Mouse (Mus musculus) Muller cell, postnatal 12 days (primary cell): ENCODE data around the gene Ccdc160.

Source experiments
- DNase-seq: peaks from one replicate; pipeline ENCODE4 v3.0.0-alpha.2; 2015; ENCODE audit errors: inconsistent ontology term

Ccdc160 gene

DNA sequence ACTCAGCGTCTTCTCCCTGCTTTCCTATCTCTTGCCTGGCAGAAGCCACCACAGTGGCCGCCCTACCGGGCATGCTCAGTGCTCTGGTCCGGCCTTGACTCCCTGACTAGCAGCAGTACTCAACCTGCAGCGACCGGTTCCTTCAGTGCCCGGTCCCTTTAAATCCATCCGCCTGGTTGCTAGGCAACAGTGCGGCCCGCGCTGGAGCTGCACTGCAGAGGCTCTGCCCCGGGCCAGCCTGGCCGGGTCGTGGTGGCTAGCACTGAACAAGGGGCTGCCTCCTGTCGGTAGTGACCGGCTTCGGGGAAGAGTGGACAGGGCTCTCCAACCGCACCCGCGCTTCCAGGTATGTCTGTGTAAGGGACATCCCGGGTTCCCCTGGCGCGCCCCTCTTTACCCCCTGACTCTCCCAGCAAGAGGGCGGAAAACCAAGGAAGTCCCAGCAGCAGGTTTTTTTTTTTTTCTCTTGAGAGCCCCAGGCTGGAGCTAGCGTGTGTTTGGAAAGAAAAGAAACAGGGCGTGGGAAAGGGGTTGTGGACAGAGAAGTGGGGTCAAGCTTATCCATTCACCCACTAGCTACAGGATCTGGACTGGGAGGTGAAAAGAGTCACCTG is at the start of gene Ccdc160:
Gene Ccdc160, plus strand, starts transcription at position 221 of the 614 bp plus-strand sequence.
- DNase-seq: peak; percentile 75

DNA sequence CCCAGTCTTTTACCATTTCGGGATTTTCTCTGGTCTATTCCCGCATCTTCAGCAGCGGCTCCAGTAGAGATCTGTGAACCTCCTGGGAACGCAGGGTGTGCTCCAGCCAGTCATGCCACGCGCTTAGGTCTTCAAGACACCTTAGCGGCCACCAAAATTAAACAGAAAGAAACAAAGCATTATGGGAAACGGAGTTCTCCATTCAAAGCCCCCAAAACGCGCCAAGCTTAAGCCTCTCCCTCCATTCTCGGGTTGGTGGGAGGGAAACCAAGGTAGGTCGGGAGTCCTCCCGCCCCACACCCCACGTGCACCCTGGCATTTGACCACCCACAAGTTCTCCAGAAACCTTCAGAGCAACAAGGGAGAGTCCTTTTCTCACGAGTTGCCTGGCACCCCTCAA is 47.2 kb upstream of the Ccdc160 start:
- DNase-seq: no peak

DNA sequence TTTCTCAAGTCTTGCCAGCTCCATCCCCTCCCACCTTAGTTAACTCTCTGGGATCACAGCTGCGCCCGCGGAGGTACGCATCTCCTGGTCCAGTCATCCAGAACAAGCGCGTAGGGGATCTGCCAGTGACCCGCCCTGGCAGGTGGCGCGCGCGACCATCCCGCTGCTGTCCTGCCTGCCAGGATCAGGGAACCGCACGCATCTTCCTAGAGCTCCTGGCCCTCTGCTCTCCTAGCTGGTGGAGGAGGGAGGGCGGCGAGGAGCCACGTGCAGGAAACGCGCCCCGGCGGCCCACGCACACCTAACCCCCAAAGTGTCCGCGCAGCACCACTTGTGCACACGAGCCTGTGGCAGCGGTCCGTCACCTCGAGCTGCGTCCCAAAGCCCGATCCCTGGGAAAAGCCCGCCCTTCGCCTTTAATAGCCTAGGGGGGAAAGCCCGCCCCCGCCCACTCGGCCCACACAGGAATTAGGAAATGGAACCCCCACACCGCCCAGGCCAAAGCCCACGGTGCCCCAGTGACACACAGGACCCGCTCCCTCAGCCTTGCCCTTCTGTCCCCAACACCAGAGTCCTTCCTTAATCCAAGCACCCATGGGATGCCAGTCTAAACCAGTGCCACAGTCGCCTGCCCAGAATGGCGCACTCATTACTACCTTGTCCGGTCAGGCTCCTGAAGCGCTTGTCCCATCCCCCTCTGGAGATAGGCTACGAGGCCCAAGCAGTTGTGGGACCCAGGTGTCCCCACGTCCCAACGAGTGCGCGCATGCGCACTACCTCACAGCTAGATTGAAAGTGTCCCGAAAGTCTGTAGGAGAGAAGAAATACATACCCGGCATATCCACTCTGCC is 46.6 kb upstream of the Ccdc160 start:
- peak; percentile 9 for DNase-seq

DNA sequence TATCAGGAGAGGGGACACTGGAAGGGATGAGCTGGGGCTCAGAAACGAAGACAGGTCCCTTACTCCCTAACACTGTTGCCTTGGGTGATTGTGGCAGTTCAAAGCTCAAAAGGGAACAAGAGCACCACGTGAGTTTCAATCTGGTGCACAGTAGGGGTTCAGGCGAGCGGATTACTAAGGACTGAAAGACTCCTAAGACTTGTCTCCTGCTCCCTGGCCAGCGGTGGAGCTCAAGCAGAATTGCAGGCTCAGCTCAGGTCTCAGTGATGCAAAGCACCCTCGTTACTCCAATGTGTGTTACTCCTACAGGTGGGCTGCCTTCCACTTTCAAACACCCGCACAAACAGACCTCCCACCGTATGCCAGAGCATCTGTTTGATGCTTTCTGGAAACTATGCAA is 45.5 kb upstream of the Ccdc160 start:
- no peak for DNase-seq

DNA sequence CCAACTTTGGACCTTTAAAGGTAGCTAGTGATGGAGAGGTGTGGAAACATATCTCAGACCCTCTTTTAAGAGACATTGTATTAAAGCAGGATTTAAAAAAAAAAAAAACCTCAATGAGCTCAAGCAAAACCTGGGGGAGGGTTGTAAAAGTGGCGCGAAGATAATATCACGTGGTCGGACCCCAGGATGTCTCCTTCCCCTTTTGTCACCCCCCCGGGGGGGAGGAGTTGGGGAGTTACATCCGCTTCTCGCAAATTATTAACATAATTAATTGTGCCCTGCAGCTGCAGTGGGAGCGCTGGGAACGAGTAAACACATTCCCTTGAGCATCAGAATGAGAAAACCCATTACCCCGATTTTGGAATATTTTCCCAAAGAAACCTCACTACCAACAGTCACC is 45.1 kb upstream of the Ccdc160 start:
- DNase-seq: no peak

DNA sequence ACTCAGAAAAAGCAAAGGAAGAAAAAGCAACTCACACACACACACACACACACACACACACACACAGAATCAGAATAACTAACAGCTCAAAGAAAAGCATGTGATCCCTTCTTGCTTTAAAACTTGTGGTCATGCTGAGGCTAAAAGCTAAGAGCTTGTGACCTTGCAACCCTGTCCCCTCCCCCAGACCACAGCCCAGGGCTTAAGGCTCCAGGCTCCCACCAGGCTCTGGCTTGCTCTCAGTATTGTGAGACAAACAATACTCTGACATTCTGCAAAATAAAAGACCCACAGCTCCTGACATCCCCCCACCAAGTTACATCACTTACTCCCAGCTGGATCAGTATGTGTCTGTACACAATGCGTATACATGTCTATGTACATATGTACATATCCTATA is 44.2 kb upstream of the Ccdc160 start:
- no peak for DNase-seq

DNA sequence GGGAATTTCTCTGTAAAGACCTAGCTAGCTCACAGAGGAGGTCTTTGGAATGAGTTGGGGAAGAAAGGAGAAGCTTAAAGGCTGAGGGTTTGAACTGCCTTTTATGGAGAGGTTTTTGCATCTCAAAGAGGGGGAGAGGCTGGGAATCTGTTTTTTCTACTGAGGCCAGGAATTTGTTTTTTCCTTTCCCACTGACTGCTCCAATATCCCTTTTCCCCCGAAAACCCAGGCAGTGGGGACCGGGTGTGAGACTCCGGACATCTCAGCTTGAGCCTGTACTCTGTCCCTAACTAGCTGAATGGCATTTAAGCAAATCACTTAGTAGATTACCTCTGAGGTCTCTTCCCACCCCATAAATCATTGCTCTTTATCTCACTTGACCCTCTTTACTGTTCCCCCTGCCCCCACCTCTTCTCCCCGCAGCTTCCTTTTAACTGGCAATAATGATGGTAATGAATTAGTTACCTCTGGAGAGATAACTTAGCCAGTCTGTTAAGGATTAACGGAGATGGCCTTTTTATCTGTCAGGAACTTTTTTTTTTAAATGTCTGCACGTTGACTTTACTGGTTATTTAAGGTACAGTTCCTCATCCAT is 37.4 kb upstream of the Ccdc160 start:
- DNase-seq: no peak

DNA sequence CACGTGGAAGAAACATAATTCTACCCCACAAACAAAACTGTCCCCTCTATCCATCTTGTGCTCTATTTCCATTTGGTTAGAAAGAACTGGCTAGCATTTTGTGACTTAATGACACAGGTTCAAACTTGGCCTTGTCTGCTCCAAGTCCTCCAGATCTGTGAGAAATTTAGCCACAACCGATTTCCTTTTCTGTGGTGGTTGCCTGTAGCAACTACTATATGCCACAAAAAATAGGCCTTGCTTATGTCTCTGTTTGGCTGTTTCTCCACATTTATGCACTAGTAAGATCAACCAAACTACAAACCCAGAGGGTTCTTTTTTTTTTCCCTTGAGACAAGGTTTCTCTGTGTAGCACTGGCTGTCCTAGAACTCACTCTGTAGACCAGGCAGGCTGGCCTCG is 33.8 kb upstream of the Ccdc160 start:
- no peak for DNase-seq

DNA sequence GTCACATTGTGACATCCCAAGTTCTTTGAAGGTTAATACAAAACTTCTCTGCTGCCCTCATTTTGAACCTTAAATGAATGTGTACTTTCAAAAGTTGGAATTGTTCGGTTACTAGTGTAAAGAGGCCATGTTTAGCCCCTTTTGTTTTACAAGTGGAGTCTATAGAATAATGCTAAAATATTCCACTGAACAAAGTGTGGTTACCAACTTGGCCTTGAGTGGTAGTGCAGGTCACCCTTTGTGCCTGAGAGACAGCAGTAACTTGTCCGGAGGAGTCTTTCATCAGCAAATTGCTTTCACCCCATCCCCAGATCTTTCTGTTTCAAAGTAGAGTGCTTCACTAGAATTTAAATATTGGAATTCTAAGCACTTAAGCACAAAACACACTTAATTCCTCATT is 31.8 kb upstream of the Ccdc160 start:
- no peak for DNase-seq

DNA sequence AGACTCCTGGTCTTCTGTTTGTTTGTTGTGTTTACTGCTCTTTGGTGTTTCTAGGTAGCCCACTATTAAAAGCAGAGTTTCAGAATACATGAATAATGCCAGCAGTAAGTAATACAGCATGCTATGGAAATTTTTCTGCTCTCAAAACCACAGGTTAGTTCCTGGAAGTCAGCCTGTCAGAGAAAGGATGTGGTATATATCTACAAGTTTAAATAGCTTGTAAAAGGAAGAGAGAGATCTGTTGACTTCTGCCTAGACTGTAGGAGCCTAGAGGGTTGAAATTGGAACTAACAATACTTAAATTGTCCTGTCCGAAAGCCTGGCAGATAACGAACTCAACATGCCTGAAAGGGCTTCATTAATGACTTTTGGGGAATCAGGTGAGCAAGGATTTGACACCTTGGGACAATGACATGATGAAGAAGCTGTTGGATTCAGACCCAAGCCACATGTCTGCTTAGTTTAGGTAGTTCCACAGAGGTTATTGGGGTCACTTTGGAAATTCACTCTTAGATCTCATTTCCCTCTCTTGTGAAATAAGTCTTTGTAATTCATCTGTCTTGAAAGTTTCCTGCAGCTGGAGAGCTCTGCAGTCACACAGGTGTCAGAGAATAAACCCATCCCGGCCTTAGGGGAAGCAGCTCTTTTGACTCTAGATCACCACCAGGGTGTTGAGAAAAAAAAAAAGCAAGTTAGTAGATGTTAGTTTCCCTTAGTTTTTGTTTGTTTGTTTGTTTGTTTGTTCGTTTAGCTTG is 30.6 kb upstream of the Ccdc160 start:
- no peak for DNase-seq

DNA sequence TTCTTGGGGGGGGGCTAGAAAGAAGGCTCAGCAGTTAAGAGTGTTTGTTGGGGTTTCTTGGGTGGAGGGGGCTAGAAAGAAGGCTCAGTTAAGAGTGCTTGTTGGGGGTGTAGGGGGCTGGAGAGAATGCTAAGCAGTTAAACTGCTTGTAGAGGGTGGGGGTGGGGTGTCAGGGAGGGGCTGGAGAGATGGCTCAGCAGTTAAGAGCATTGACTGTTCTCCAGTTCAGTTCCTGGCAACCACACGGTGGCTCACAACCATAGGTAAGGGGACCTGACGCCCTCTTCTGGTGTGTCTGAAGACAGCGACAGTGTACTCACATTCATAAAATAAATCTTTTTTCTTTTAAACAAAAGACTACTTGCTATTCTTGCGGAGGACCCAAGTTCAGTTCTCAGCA is 28.8 kb upstream of the Ccdc160 start:
- DNase-seq: no peak

DNA sequence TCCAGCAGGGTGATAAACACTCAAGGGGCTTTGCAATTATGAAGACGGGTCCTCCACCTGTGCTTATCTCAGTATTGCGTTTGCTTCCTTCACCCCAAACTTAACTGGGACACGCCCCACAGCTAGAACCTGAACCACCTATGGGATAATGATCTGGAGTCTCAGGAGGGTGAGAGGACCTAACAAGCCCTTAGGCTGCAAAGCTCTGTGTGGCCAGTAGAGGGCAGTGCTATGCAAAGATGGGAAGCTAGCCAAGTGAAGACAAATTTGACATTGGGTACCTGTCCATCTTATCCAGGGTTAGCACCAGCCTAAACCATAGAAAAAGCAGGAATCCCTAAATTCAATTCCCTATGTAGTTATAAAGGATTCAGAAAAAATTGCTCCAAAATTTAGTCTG is 15.0 kb upstream of the Ccdc160 start:
- DNase-seq: no peak

DNA sequence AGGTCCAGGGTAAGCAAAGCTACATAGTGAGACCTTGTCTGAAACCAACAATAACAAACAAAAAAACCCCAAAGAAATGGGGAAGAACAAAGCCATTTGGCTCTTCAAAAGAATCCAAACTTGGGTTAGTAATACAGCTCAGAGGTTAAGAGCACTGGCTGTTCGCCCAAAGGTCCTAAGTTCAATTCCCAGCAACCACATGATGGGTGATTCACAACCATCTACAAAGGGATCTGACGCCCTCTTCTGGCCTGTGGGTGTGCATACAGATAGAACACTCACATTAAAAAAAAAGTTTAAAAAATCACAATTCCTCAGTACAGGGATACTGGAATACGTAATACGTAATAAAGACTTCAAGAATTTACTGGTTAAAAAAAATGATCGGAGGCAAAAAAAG is 13.3 kb upstream of the Ccdc160 start:
- no peak for DNase-seq

DNA sequence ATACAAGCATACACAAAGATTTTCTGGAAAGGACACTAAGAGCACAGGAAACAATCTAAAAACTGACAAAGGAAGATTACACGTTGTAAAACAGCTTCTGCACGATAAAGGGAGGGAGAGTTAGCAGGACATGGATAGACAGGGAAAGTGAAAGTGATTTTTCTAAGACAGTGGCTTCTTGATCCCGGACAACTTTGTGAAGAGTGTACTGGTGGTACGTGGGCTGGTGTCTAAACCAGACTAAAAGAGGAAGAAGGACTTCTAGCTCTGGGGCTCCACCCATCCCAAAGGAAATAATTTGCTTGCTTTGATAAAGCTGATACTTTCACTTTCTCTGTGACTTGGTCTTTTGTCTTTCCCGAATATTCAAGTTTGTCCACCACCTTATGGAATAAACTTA is 7.1 kb upstream of the Ccdc160 start:
- DNase-seq: no peak

DNA sequence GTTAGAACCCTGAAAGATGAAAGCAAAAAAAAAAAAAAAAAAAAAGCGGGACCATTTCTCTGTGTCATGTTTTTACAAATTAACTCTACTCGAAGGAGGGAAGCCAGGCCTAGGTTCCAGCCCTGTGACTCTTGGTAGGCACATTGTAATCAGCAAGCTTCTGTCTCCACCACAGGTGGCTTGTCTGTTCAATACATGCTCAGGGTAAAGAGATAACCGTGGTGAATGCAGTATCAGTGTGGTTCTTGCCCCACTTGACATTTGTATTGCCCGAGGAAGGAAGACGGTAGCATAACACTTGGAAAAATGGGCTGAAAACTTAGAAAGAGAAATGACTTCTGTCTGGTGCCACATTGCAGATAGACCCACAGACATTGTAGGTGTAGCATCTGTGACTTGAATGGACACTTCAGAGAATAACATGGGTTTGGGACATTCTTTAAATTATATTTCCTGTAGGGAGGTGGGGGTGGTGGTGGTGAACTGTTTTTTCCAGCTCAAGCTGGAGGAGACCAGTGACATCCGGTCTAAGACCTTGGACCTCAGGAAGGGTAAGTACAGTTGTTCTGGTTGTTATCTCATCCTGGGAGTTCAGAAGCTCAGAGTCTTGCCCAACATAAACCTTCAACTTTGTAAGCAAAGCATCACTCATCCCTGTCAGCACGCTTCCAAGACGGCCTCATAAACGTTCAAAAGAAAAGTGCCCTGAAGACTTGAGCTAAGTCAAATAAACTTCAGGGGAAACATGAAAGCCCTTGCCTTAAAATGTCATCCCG is 1.1 kb downstream of the Ccdc160 start:
- no peak for DNase-seq

DNA sequence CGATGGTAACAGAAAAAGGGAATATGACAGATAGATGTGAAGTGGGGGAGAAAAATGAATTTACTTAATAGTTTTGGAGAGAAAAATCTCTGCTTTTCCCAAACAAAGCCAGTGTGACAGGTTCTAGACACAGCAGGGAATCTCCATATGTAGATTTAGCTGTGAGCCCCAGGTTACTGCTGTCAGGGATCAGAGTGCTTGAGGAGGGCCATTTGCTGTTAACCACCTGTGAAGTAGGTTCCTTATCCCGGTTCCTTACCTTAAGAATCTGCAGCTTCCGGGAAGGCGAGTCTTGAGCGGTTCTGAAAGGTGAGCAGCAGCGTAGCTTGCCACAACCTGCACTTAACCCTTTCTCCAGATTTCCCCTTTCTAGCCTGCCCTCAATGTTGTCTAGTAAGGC is 1.9 kb downstream of the Ccdc160 start:
- DNase-seq: no peak

DNA sequence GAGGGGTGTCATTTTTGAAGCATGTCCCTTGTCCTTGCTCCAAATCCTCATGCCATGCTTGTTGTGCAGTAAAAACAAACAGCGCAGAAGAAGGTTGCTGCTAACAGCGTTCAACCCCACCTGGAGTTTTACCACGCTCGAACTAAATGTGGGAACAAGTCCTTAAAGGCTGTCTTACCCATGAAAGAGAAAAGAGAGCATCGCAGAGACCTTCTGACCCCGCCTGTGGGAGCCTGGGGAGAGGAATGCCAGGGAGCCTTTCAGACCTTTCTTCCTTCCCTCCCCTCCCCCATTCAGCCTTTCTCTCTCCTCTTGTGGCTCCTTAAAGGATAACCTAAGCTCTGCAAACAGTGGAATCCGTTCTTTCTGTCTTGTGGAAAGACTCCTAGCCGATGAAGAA is 4.8 kb downstream of the Ccdc160 start:
- DNase-seq: no peak

DNA sequence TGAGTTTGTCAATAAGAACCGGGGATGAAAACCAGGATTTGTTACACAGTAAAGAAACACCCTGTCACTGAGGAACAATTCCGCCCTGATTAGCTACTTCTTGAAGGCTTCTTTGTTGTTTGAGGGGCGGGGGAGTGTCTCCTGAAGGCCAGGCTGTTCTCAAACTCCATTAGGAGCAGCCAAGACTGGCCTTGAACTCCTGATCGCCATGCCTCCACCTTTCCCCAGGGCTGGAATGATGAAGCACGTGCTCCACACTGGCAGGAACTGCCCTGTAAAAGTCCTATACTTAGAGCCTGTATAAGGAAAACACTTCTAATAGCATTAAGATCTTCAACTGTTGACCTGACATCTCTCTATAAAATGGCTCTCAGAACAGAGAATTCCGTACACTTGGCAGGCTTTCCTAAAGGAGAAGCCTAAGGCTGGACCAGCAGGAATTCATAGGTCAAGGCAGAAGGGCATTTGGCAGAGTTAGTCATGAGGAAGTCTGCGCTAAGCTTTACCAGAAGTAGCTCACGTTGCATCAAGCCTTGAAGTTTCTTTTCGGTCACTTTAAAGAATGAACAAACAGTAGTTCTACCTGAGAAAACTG is 6.1 kb downstream of the Ccdc160 start:
- no peak for DNase-seq

DNA sequence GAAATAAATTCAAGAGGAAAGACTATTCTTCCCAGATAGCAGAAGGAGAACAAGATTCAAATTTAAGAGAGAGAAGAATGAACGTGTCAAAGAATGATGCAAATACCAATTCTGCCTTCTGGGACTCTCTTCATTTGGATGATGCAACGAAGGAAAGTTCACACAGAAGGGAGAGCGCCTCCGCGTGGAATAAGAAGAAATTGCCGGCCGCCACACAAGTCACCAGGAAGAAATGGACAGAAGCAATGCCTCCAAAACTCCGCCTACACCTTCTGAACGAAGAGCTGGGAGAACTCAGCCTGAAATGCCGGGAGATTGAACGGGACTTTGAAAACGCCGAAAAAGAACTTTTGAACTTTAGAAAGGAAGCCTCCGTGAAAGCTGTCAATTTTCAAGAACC is 7.3 kb downstream of the Ccdc160 start:
- no peak for DNase-seq

DNA sequence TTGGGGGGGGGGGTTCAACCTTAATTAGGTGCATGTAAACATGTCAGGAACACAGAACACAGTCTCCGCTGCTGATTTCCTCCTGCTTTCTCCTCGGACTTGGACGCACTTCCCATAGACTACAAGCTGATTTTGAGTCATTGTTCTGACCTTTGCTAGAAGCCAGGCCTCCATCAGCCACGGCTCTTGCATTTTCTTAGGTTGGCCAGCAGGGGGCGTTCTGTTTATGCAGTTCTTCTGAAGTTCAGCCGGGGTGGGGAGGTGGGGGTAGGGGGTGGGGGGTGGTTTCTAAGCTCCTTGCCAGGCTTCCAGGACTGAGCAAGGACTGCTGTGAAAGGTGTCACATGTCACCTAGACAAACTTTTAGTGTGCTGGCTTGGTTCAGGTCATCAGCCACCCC is 8.6 kb downstream of the Ccdc160 start:
- no peak for DNase-seq

DNA sequence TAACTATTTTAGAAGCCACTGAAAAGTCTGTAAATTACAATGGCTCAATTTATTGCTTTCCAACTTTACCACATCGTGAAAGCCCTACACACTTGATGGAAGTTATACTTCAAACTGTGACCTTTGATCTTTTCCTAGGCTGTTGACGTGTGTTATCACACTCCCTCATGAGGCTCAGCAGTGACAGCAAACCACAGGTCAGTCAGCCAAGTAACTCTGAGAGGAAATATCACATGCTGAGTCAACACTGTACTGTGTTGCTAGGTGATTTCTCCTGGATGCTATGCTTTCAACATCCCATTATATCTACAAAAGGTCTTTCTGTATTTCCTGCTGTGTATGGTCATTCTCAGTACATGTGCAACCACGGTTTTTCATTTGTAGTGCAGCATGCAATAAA is 28.3 kb downstream of the Ccdc160 start:
- DNase-seq: no peak
